Mouse (Mus musculus) neural tube, embryonic 10.5 days (tissue): ENCODE data around the gene Rbm48.
"Not testable (repeated sequence)": the region's sequence is repeated elsewhere in the genome, so short reads cannot be mapped to it uniquely, and the experiment has no call there.

Experiments
- DNase-seq: peaks from one replicate; pipeline ENCODE4 v3.0.0-alpha.2; 2017; ENCODE audit warnings: low spot score; ENCODE audit errors: extremely low spot score

Rbm48 gene

GRCm38 (mm10) chr5:3596399-3596766 is at the start of gene Rbm48:
Rbm48 (minus strand) TSS chr5:3596585.
- DNase-seq, result peak; percentile 73

- no peak for DNase-seq
Observed at GRCm38 (mm10) chr5:3645326-3645725, 48.9 kb upstream of the Rbm48 start.

GRCm38 (mm10) chr5:3644621-3645020 is 48.2 kb upstream of the Rbm48 start:
- no peak for DNase-seq

- no peak for DNase-seq
Observed at GRCm38 (mm10) chr5:3635286-3635685, 38.9 kb upstream of the Rbm48 start.

GRCm38 (mm10) chr5:3633951-3634350 is 37.6 kb upstream of the Rbm48 start:
- no peak for DNase-seq

- no peak for DNase-seq
Observed at GRCm38 (mm10) chr5:3633315-3633714, 36.9 kb upstream of the Rbm48 start.

- DNase-seq, result no peak
Observed at GRCm38 (mm10) chr5:3632285-3632684, 35.9 kb upstream of the Rbm48 start.

- DNase-seq, result no peak
Observed at GRCm38 (mm10) chr5:3631512-3632271, 35.3 kb upstream of the Rbm48 start.

GRCm38 (mm10) chr5:3630055-3630454 is 33.7 kb upstream of the Rbm48 start:
- DNase-seq, result no peak

GRCm38 (mm10) chr5:3620486-3620885 is 24.1 kb upstream of the Rbm48 start:
- no peak for DNase-seq

GRCm38 (mm10) chr5:3611835-3612234 is 15.4 kb upstream of the Rbm48 start:
- DNase-seq, result not testable (repeated sequence)

- no peak for DNase-seq
Observed at GRCm38 (mm10) chr5:3609241-3609640, 12.9 kb upstream of the Rbm48 start.

- DNase-seq, result no peak
Observed at GRCm38 (mm10) chr5:3607114-3607513, 10.7 kb upstream of the Rbm48 start.

- no peak for DNase-seq
Observed at GRCm38 (mm10) chr5:3600790-3601189, 4.4 kb upstream of the Rbm48 start.

GRCm38 (mm10) chr5:3600298-3600697 is 3.9 kb upstream of the Rbm48 start:
- DNase-seq, result no peak

GRCm38 (mm10) chr5:3598766-3599165 is 2.4 kb upstream of the Rbm48 start:
- DNase-seq, result no peak

- no peak for DNase-seq
Observed at GRCm38 (mm10) chr5:3597171-3597570, 786 bp upstream of the Rbm48 start.

GRCm38 (mm10) chr5:3595693-3596398 is 539 bp downstream of the Rbm48 start, which contains the start of gene Pex1:
Pex1 (plus strand) TSS chr5:3596066.
- DNase-seq, result peak; percentile 93

GRCm38 (mm10) chr5:3579066-3579465 is 17.3 kb downstream of the Rbm48 start:
- DNase-seq, result no peak

- DNase-seq, result no peak
Observed at GRCm38 (mm10) chr5:3577939-3578338, 18.4 kb downstream of the Rbm48 start.

- no peak for DNase-seq
Observed at GRCm38 (mm10) chr5:3574825-3575224, 21.6 kb downstream of the Rbm48 start.

- no peak for DNase-seq
Observed at GRCm38 (mm10) chr5:3571266-3571665, 25.1 kb downstream of the Rbm48 start, which contains the start of gene 1700109H08Rik. 1700109H08Rik (plus strand) TSS chr5:3571566.

- no peak for DNase-seq
Observed at GRCm38 (mm10) chr5:3554198-3554597, 42.2 kb downstream of the Rbm48 start.
